Mouse (Mus musculus) CD4-positive, CD25-positive, alpha-beta regulatory T cell, adult 9 weeks (primary cell): Measurements from ENCODE around the gene Cyth1. TPM values are rescaled to one million over a fixed set of nuclear protein-coding genes. Genes with fewer than 3 reads are reported as not detected.

Source experiments
- polyA plus RNA-seq: library from polyadenylated mRNA; unstranded; fragments of 100-300 nt; shearing (Covaris generic); gene quantifications from one replicate; pipeline ENCODE4 v1.2.1, GENCODE M21; 2017

Gene Cyth1
- 300 TPM for polyA plus RNA-seq

DNA sequence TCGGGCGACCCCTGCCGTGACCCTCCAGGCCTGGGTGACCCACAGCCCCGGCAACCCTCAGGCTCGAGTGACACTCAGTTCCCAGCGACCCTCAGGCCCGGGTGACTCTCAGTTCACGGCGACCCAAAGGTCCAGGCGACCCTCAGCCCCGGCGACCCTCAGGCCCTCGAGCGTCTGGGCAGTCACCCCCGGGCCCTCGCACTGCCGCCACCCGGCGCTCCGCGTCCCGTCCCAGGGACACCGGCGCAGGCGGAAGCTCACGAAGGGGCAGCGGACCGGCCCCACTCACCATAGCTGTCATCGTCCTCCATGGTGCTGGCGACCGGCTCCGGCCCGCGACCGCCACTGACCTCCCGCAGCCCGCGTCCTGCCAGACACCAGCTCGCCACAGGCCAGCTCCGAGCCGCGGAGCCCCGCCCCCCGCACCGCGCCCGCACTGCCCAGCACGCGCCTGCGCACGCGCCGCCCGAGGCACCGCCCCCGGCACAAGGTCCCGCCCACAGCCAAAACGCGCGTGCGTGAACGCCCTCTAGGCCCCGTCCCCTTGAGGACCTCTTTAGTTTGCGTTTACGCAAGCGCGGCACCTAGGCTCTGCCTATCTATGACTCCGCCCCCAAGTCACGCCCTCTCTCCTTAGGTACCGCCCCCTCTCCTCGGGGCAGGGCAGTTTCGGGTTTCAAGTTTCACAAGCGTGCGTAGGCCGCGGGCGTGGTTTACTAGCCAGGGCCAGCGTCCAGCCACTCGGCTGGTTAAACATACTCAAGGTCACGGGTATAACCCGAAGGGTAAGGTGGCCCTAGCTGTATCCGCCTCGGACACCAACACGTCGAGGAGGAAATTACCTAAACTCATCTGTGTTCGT, at the start of gene Cyth1:
Gene Cyth1 (minus strand): TSS at position 443 of the 862 bp plus-strand sequence.

DNA sequence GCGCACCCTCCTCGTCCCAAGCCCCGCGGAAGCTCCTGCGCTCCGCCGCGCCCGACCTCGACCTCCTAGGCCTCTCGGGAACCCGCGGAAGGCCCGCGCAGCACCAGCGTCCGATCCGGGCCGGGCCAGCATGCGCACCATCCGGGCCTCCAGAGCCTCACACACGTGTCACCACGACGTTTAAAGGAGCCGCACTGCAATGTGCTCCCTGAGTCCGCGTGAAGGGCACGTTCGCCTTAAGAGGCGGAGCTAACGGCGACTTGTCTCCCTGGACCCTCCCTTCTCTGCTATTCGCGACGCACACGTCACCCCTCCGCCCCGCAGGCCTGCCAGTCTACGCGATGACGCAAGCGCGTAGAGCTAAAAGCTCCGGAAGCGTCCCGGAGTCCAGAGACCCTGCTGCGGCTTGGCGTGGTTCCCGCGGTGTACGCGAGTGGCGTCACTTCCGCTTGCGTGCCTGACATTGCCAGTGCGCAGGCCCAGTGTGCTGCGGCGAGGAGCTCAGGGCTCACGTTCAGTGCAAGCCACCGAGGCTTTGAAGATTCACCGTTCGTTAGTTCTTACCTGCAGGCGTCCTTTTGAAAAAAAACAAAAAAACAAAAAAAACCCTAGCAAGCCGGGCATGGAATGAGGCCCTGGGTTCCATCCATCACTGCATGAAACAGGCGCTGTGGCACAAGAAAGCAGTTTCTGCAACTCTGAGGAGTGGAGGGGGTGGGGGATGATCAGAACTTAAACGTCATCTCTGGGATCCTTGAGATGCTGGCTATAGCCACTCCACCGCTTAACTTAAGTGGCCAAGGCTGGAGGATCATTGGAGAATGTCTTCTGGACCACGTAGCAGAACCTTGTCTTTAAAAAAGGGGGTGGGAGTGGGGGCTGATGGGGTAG, 41.9 kb upstream of the Cyth1 start, which contains the start of gene Usp36:
Gene Usp36 (minus strand): TSS at position 246 of the 891 bp plus-strand sequence.

DNA sequence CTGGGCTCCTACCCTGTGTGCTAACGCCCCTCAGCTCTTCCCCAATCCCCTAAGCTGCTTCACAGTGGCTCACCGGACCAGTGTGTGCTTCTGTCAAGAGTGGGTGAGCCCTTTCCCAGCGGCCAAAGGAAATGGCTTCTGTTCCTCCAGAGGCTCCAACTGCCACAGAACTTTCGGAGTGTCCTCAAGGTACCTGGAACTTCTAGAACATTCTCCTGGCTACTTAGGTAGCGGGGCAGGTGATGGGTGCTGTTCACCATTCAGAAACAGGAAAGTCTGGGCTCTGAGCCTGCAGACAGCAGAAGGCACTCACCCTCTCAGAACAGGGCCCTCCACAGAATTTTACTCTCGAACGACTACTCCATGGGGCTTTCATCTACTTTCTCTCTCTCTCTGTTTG, 117.9 kb downstream of the Cyth1 start, which contains the start of gene Dnah17:
Gene Dnah17 (minus strand): TSS at position 101 of the 400 bp plus-strand sequence.

Other genes with a start within 250 kb of the Cyth1 start
- gene Dnah17, start 118.0 kb downstream of the Cyth1 start, polyA plus RNA-seq: 0.81 TPM
- gene Usp36, start 41.7 kb upstream of the Cyth1 start, polyA plus RNA-seq: 32.5 TPM
- not detected for gene Cep295nl, start 93.9 kb upstream of the Cyth1 start, polyA plus RNA-seq
- 5.9 TPM for gene Timp2, start 107.1 kb upstream of the Cyth1 start, polyA plus RNA-seq
- 169 TPM for gene Lgals3bp, start 153.5 kb upstream of the Cyth1 start, polyA plus RNA-seq
- 47.8 TPM for gene Cant1, start 170.5 kb upstream of the Cyth1 start, polyA plus RNA-seq
- not detected for gene C1qtnf1, start 179.6 kb upstream of the Cyth1 start, polyA plus RNA-seq
- gene Engase, start 228.2 kb upstream of the Cyth1 start, polyA plus RNA-seq: 16.0 TPM